Mouse (Mus musculus) WW6 (cell line): Measurements from ENCODE around the gene Tnk1.

Experiments used
- DNase-seq: peaks from one replicate; pipeline ENCODE4 v3.0.0-alpha.2; 2013; ENCODE audit warnings: low read depth, low spot score

Gene Tnk1

DNA sequence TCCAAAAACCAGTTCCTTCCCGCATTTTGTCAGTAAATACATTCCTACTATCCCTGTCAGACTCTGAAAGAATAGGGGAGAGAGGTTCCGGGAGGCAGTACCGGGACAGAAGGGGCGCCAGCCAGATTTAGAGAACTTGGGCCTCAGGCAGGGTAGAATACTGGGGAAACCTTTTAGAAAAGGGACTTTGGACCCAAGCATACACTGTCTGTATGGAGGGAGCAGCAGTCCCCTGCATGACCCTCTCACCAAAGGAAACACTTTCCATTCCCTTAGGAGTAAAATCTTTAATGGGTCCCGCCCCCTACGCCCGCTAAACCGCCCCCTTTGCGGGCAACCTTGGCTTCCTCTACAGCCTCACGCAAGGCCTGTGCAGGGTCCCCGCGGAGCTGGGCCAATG lies 55.2 kb downstream of the Tnk1 start:
- DNase-seq, result no peak

DNA sequence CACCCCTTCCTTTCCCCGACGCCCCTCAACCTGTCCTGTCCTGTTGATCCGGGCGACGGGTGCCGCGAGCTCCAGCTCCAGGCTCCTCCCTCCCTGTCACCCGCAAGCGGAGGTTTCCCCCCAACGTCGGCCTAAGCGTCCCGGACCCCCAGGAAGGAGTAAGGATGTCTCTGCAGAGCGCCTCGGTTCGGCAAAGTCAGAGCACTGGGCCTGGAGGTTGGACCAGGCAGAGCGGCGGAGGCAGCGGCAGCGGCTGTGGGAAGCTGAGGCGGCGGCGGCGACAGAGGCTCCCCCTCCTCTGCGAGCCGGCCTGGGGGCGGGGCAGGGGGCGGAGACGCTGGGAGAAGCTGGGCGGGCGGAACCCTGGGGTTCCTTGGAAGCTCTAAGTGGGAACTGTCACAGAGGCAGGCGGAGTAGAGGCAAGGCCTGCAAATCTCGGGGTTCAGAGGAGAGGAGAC lies 55.9 kb downstream of the Tnk1 start:
- DNase-seq, result no peak

DNA sequence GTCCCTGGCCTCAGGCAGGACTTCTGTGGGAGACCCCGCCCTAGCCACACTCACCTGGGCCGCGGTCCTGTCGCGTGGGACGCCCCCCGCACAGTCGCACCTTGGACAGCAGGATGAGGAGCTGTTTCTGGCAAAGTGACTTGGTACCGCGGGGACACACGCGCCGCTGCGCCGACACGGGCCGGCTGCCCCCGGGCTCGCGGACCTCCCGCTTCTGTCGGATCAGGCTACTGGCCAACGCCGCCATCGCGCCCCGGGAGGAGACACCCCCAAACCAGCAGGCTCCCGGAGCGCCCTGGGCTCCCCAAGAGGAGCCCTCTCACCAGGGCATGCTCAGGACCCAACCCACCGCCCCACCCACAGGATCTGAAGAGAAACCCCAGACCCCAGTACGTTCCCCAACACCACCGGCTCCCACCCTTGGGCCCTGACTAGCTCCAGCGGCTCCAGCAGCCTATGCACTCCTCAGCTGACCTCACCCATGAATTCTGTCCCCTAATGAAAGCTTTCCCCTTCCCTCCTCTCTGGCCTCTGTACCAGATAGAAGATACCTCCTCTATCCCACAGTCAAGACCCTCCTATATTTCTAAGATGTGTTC lies 57.1 kb downstream of the Tnk1 start, which contains the start of gene Fgf11:
Gene Fgf11, minus strand, starts transcription at position 479 of the 599 bp plus-strand sequence.
- DNase-seq, result no peak
